Mouse (Mus musculus): ENCODE data around the gene Mroh7. TPM values are rescaled to one million over a fixed set of nuclear protein-coding genes. Genes with fewer than 3 reads are reported as not detected.
A peak's percentile ranks its signal among the peaks of the same experiment; 100 is the strongest.

Gene Mroh7
- polyA plus RNA-seq, 2 experiments, result 0.06 to 0.22 TPM

GRCm38 (mm10) chr4:106772558-106772957, 41.8 kb upstream of the Mroh7 start:
- ATAC-seq (ENCODE audit: insufficient read depth) (no peak), DNase-seq (ENCODE audit: low read depth in 3 of 3, low spot score in 3 of 3) (no peak)
- Histone ChIP-seq H3K4me2 (ENCODE audit: low read depth) (no peak overlapping the region), H3K9ac (replicated peaks) (no peak overlapping the region), H3K4me1 (replicated peaks; ENCODE audit: control insufficient read depth in 2 of 2, insufficient read depth in 2 of 2, low read length in 1 of 2) (no peaks in the 10 kb centered on the region), H3K27ac (no peak overlapping the region), H3K27me3 (ENCODE audit: control insufficient read depth, insufficient read depth, low read length) (no peaks in the 10 kb centered on the region), H3K36me3 (replicated peaks; ENCODE audit: control insufficient read depth, insufficient read depth, low read depth) (no peaks in the 10 kb centered on the region; the same call in 1 of the 2 replicates), H3K4me3 (ENCODE audit: insufficient read depth in 1 of 2, low read depth in 2 of 2, low read length in 2 of 2) (no peak overlapping the region), H3K9me3 (ENCODE audit: control insufficient read depth, low read length) (no peaks in the 10 kb centered on the region)
- TF ChIP-seq CTCF (IDR thresholded peaks at IDR 0.05; ENCODE audit: low read depth), result no peak
- TF ChIP-seq EP300 (IDR thresholded peaks at IDR 0.05; ENCODE audit: low read depth), result no peak
- WGBS (ENCODE audit: insufficient replicate concordance), result 60% methylated on average over 1 of the region's 1 CpGs

GRCm38 (mm10) chr4:106769306-106769705, 38.6 kb upstream of the Mroh7 start:
- ATAC-seq (ENCODE audit: insufficient read depth), result no peak
- H3K4me2 ChIP-seq (ENCODE audit: low read depth), result no peak overlapping the region
- H3K27me3 ChIP-seq (ENCODE audit: control insufficient read depth, insufficient read depth, low read length), result no peaks in the 10 kb centered on the region
- DNase-seq (ENCODE audit: low read depth in 3 of 3, low spot score in 3 of 3), result no peak
- no peak overlapping the region for H3K4me3 ChIP-seq (ENCODE audit: insufficient read depth in 1 of 2, low read depth in 2 of 2, low read length in 2 of 2)
- no peaks in the 10 kb centered on the region for H3K4me1 ChIP-seq (replicated peaks; ENCODE audit: control insufficient read depth in 2 of 2, insufficient read depth in 2 of 2, low read length in 1 of 2)
- no peak overlapping the region for H3K9ac ChIP-seq (replicated peaks)
- no peak overlapping the region for H3K27ac ChIP-seq
- H3K9me3 ChIP-seq (ENCODE audit: control insufficient read depth, low read length), result no peaks in the 10 kb centered on the region
- TF ChIP-seq EP300 (IDR thresholded peaks at IDR 0.05; ENCODE audit: low read depth) (no peak), CTCF (IDR thresholded peaks at IDR 0.05; ENCODE audit: low read depth) (no peak)
- no peaks in the 10 kb centered on the region; the same call in 1 of the 2 replicates for H3K36me3 ChIP-seq (replicated peaks; ENCODE audit: control insufficient read depth, insufficient read depth, low read depth)
- 76% methylated on average over 2 of the region's 2 CpGs for WGBS (ENCODE audit: insufficient replicate concordance)

- H3K4me1 ChIP-seq (replicated peaks; ENCODE audit: control insufficient read depth in 2 of 2, insufficient read depth in 2 of 2, low read length in 1 of 2), result no peaks in the 10 kb centered on the region
- DNase-seq (ENCODE audit: low read depth in 3 of 3, low spot score in 3 of 3) (no peak), ATAC-seq (ENCODE audit: insufficient read depth) (no peak)
- no peaks in the 10 kb centered on the region for H3K9me3 ChIP-seq (ENCODE audit: control insufficient read depth, low read length)
- H3K27ac ChIP-seq, result no peak overlapping the region
- 79% methylated on average over 7 of the region's 7 CpGs for WGBS (ENCODE audit: insufficient replicate concordance)
- no peak overlapping the region for H3K4me2 ChIP-seq (ENCODE audit: low read depth)
- H3K9ac ChIP-seq (replicated peaks), result no peak overlapping the region
- TF ChIP-seq CTCF (IDR thresholded peaks at IDR 0.05; ENCODE audit: low read depth), result no peak
- TF ChIP-seq EP300 (IDR thresholded peaks at IDR 0.05; ENCODE audit: low read depth), result no peak
- no peak overlapping the region for H3K4me3 ChIP-seq (ENCODE audit: insufficient read depth in 1 of 2, low read depth in 2 of 2, low read length in 2 of 2)
- no peaks in the 10 kb centered on the region for H3K27me3 ChIP-seq (ENCODE audit: control insufficient read depth, insufficient read depth, low read length)
- no peaks in the 10 kb centered on the region for H3K36me3 ChIP-seq (replicated peaks; ENCODE audit: control insufficient read depth, insufficient read depth, low read depth)
These were observed 33.4 kb upstream of the Mroh7 start for GRCm38 (mm10) chr4:106764166-106764565.

GRCm38 (mm10) chr4:106751726-106752125, 21.0 kb upstream of the Mroh7 start:
- no peak for DNase-seq (ENCODE audit: low read depth in 3 of 3, low spot score in 3 of 3)
- no peaks in the 10 kb centered on the region for H3K4me1 ChIP-seq (replicated peaks; ENCODE audit: control insufficient read depth in 2 of 2, insufficient read depth in 2 of 2, low read length in 1 of 2)
- H3K27ac ChIP-seq, result no peak overlapping the region
- no peak overlapping the region for H3K9ac ChIP-seq (replicated peaks)
- H3K27me3 ChIP-seq (ENCODE audit: control insufficient read depth, insufficient read depth, low read length), result no peaks in the 10 kb centered on the region
- no peaks in the 10 kb centered on the region; the same call in 1 of the 2 replicates for H3K36me3 ChIP-seq (replicated peaks; ENCODE audit: control insufficient read depth, insufficient read depth, low read depth)
- 83% methylated on average over 6 of the region's 6 CpGs for WGBS (ENCODE audit: insufficient replicate concordance)
- TF ChIP-seq CTCF (IDR thresholded peaks at IDR 0.05; ENCODE audit: low read depth) (no peak), EP300 (IDR thresholded peaks at IDR 0.05; ENCODE audit: low read depth) (no peak)
- H3K9me3 ChIP-seq (ENCODE audit: control insufficient read depth, low read length), result no peaks in the 10 kb centered on the region
- H3K4me2 ChIP-seq (ENCODE audit: low read depth), result no peak overlapping the region
- no peak for ATAC-seq (ENCODE audit: insufficient read depth)
- no peak overlapping the region for H3K4me3 ChIP-seq (ENCODE audit: insufficient read depth in 1 of 2, low read depth in 2 of 2, low read length in 2 of 2)

GRCm38 (mm10) chr4:106749699-106750098, 19.0 kb upstream of the Mroh7 start:
- H3K4me1 ChIP-seq (replicated peaks; ENCODE audit: control insufficient read depth in 2 of 2, insufficient read depth in 2 of 2, low read length in 1 of 2), result no peaks in the 10 kb centered on the region

More at GRCm38 (mm10) chr4:106749699-106750098, 19.0 kb upstream of the Mroh7 start:
- TF ChIP-seq EP300 (IDR thresholded peaks at IDR 0.05; ENCODE audit: low read depth) (no peak), CTCF (IDR thresholded peaks at IDR 0.05; ENCODE audit: low read depth) (peak; percentile 87)
- Histone ChIP-seq H3K27me3 (ENCODE audit: control insufficient read depth, insufficient read depth, low read length) (no peaks in the 10 kb centered on the region), H3K4me2 (ENCODE audit: low read depth) (no peak overlapping the region), H3K36me3 (replicated peaks; ENCODE audit: control insufficient read depth, insufficient read depth, low read depth) (no peaks in the 10 kb centered on the region), H3K4me3 (ENCODE audit: insufficient read depth in 1 of 2, low read depth in 2 of 2, low read length in 2 of 2) (no peak overlapping the region), H3K9ac (replicated peaks) (no peak overlapping the region), H3K9me3 (ENCODE audit: control insufficient read depth, low read length) (no peaks in the 10 kb centered on the region), H3K27ac (no peak overlapping the region)
- WGBS (ENCODE audit: insufficient replicate concordance), result 19% methylated on average over 7 of the region's 7 CpGs
- DNase-seq (ENCODE audit: low read depth in 3 of 3, low spot score in 3 of 3), result peak in 2 of 3 experiments; percentile 7 to 24
- 0 out of 2 replicates have a peak, but pooled peaks have one; percentile 51 for ATAC-seq (ENCODE audit: insufficient read depth)

Data from liver, embryonic 14.5 days (tissue).